Mouse (Mus musculus) megakaryocyte progenitor cell, adult 5-6 weeks (primary cell): ENCODE results near the gene Prss32. TPM values are rescaled to one million over a fixed set of nuclear protein-coding genes. Genes with fewer than 3 reads are reported as not detected.
A peak's percentile ranks its signal among the peaks of the same experiment; 100 is the strongest.
"Not testable (repeated sequence)": the region's sequence is repeated elsewhere in the genome, so short reads cannot be mapped to it uniquely, and the experiment has no call there.

Experiments
- ATAC-seq: replicated peaks from 2 replicates; pipeline ENCODE4 v1.8.0; 2016; ENCODE audit warnings: mild to moderate bottlenecking, moderate TSS enrichment, inconsistent platforms; ENCODE audit not compliant: poor library complexity
- total RNA-seq, 2 experiments: library from RNA; stranded (forward) in 1 of 2; stranded (reverse) in 1 of 2; fragments of 157-497, 149-512 nt in 1 of 2; fragments of 200-1000 nt in 1 of 2; gene quantifications; 2 replicates each; pipeline versions ENCODE4 v1.2.3 to v1.2.4; 2015 to 2017

The Prss32 gene
- total RNA-seq, 2 experiments from 2014 or later = not detected

DNA sequence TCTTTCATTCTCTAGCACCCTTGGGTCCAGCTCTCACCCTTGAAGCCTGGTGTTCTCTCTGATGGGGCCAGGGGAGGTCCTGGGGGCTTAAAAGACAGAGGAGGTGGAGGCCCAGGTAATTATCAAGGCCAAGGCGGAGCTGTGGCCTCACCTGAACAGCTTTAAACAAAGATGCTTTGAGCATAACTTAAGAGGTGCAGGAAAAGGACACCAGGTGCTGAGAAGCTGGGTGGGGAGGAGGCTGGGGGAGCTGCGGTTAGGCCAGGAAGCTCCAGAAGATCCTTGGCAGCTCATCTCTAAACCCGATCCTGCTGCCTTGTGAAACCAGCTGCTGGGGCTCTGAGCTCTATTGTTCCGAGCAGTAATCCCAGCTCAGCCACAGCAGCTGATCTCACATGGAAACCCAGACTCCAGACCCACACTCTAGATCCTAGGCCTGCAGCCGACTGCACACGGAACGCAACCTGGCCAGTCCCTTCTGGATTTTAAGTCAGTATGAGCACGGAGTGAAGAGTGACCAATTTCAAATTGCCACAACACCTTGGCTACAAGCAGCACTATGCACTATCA, 7.6 kb upstream of the Prss32 start, which contains the start of gene Prss33:
Gene Prss33, minus strand, starts transcription at position 51 of the 570 bp plus-strand sequence.
- no peak for ATAC-seq

DNA sequence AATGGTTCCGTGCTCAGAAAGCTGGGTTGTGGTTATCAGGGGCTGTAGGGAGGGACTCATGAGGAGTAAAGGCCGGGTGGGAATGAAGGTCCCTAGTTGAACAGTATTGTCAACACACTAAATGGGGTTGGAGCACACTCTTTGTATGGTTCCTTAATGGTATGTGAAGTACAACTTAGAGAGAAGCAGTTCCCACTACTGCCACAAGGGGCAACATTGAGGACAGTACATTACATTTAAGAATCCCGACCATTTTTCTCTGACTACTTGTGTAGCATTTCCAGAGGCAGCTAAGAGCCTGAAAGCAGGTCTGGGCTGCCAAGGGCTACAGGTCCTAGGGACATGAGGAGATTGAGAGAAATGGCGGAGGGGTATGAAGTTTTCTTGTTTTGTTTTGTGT, 2.5 kb upstream of the Prss32 start:
- ATAC-seq = peak; percentile 86

DNA sequence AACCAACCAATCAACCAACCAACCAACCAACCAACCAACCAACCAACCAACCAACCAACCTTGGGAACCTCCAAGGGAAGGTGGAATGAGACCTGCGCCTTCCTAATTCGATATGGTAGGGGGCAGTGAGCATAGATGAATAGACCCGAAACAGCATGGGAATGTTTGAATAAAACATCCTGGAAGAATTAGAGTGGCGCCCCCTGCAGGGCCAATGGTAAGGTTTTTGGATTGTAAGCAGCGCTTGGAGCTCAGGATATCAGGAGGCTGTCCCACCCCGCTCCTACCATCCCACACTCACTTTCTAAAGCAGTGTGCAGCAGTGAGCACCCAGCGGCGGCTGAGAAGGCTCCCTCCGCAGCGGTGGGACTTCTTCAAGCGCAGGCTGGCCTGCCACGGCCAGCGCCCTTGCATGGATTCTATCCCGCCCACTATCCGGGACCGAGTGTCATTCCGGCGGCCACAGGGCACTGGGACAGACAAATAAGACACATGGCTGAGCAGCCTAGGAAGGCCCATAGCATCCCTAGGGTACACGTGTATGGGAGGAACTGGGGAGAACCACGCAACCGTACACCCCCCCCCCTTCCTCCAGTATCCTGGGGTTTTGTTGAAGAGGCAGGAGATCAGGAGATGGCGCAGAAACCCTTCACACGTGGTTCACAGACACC, 379 bp upstream of the Prss32 start:
- no peak for ATAC-seq

DNA sequence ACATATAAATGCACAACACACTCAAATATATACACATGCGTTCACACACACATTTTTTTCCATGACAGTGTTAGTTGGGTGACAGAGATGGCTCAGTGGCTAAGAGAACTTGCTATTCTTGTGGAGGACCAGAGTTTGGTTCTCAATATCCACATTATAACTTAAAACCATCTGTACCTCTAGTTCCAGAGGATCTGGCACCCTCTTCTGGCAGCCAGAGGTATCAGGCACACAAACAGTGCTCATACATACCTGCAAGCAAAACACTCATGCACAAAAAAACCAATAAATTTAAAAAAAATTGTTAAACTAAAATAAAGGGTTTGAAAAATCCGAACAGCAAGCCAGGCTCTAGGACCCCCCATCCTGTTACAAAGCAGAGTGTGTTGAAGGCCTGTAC, 6.4 kb downstream of the Prss32 start:
- 0 out of 2 replicates have a peak, but pooled peaks have one; percentile 49 for ATAC-seq

DNA sequence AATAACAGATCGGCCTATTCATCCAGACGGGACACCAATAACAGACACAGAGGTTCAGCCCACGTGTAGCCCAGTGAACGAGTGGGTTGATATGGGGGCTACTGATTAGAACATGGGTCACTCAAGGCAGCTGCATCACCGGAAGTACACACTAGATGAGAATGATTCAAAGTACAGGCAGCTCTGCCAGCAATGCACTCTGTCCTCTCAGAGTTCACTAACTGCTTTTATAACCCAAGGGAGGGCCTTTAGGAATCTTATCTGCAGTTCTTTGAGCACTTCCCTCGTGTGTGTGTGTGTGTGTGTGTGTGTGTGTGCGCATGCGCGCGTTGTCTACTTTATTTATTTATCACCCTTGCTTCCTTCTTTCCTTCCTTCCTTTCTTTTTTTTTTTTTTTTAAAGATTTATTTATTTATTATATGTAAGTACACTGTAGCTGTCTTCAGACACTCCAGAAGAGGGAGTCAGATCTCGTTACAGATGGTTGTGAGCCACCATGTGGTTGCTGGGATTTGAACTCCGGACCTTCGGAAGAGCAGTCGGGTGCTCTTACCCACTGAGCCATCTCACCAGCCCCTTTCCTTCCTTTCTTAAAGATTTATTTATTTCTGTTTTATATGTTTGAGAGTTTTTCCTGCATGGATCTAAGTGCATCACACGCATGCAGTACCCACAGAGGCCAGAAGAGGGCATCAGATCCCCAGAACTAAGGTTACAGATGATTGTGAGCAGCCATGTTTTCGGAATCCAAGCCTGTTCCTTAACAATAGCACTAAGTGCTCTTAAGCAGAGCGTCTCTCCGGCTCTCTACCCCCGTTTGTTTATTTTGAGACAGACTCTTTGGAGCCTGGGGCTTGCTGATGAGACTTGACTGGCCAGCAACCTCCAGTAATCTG, 7.4 kb downstream of the Prss32 start:
- ATAC-seq = peak; percentile 75

DNA sequence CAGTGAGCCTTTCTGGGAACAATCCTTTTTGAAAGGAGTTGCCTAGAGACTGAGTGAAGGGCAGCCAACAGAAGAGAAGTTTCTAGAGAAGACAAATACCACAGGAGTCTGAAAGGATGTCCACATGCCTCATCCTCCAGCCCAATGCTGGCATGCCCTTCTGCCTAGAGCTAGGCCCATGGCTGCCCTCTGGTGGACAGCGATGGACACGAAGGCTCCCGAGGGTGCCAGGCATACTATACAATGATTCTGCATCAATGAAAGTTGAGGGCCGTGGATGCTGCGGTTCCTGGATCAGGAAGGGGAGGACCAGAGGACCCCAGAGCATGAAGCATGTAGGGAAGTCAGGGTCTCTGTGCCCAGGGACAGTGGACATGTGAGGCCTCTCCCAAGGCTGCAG, 9.6 kb downstream of the Prss32 start:
- peak; percentile 86 for ATAC-seq

DNA sequence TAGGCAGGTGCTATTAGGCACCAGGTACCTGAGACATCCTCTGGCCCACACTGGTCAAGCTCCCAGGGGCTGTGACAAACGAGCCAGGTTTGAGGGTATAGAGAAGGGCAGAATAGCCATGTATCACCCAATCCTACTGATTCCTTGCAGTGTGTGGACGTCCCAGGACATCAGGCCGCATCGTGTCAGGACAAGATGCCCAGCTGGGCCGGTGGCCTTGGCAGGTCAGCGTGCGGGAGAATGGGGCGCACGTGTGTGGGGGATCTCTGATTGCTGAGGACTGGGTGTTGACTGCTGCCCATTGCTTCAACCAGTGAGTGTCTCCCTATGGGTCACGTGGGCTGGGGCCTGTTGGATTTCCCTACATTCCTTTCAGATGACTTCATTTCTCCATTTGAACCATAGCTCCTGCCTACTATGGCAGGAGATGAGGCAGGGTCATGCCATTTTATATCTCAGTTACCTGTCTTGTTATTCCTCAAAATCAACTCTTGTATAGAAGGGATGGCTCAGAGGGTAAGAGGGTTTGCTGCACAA, 10.6 kb downstream of the Prss32 start:
- no peak for ATAC-seq

DNA sequence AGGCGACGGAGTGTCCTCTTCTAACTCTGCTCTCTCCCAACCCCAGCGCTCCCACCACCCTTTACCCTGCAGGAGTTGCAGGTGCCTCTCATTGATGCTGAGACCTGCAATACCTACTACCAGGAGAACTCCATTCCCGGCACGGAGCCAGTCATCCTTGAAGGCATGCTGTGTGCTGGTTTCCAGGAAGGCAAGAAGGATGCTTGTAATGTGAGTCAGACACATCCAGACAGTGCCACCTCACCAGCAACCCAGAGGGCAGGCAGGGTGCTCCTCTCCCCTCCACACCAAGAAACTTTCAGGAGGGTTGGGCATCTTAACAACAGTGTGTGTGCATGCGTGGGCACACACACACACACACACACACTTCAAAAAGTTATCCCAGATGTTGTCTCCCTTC, 13.5 kb downstream of the Prss32 start:
- ATAC-seq = no peak

DNA sequence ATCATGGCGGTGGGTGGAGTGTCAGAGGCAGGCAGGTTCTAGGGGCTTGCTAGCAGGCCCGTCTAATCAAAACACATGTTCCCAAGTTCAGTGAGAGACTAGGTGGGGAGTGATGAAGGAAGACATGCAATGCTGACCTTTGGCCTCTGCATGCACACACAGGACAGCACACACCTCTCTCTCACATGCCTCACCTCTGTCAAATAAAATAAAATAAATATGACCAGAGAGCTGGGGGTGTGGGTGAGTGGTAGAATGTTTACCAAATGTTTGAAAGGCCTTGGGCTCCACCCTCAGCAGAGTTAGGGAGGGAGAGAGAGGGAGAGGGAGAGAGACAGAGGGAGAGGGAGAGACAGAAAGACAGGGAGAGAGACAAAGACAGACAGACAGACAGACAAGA, 14.3 kb downstream of the Prss32 start:
- ATAC-seq = no peak

DNA sequence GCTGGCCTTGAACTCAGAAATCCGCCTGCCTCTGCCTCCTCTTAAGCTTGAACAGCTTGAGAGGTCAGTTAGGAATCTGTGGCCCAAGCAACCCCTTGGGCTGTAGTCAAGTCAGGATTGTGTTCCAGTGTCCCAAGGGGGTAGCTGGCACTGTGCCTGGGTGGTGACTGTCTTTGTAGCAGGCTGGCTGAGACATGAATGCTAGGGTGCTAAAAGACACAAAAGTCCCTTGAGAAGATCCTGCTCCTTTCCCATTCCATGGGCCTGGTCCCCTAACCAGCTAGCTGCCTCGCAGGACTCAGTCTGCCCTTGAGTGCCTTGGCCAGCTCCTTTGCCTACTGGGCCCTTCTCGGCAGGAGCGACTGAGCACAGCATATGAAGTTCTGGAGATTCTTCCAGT, 19.3 kb downstream of the Prss32 start:
- ATAC-seq = no peak

DNA sequence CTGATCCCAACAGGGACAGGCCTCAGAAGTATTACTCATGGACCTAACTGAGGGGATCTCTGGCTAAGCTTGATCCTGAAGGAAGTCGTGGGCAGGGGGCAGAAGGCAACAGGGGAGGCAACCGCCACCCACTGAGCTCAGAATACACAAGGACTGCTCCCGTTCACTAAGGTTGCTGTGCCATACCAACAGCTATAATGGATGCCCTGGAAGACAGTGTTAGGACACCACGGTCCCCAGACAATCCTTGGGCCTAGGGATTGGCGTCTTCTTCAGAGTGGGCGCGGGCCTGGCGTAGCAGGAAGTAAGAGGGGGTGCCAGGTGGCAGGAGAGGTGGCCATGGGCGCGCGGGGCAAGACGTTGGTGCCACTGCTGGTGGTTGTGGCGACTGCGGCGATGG, 24.1 kb downstream of the Prss32 start, which contains the start of gene Prss21:
Gene Prss21, plus strand, starts transcription at position 301 of the 400 bp plus-strand sequence.
- no peak for ATAC-seq

DNA sequence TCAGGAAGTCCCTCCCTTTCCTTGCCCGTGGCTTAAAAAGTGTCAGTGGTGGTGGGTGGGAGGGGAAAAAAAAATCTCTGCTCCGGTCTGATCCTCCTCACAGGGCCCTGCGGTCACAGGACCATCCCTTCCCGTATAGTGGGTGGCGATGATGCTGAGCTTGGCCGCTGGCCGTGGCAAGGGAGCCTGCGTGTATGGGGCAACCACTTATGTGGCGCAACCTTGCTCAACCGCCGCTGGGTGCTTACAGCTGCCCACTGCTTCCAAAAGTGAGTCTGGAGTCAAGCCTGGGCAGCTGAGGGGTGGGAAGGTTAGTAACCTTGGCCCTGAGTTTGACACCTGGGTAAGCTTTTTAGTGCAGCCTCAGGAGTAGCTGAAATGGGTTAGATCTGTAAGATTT, 24.9 kb downstream of the Prss32 start:
- ATAC-seq = peak; percentile 99

DNA sequence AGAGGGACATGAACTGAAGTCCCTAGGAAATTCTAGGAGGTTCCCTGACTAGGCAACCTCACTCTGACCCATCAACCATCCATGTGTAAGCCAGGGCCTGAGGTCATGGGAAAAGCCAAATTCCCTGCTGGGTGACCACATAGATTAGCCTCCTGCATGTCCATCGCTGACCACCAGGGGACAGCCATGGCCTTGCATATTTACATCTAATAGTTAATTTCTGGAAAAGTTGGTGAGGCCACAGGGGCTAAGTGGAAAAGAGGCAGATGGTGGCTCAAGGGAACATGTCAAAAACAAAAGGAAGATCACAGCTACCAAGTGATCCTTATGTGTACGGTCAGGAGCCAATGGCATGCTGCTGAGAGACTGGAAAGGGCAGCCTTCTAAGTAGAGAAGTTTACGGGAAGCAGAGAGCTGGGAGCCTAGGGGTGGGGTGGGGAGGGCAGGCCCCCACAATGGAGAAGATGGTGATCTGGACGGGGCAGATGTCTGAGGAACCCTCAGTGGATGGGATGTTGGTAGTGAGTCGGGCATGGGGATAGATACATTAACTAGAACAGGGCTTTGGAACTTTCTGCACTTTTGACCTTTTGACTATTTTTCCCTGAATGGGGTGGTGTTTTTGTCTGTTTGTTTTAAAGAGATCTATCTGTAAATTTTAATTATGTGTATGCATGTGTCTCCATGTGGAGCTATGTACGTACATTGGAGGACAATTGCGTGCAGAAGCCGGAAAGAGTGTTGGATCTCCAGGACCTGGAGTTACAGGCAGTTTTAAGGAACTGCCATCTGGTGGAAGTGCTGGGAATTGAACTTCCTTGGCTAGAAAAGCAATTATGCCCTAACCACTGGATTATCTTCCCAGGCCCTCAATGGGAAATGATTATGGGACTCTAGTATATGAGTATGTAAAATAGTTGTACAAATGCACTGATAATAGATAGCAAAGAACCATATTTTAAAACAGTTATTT, 30.5 kb downstream of the Prss32 start:
- ATAC-seq = peak; percentile 73

DNA sequence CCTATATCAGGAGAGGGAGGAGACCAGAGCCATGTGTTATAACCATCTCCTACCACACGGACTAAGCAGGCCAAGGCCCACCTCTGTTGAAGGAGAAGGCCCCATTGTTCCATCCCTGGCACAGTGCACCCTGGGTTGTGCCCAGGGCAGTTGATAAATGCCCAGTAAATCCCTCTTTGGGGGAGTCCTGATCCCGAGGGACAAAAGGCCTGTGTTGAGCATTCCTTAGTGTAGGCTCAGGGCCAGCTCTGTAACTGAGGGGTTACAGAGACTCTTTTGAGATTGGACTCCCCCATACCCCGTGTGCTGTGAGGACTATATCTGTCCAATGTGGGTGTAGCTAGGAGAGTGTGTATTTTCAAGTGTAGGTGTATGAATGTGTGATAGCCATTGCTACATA, 33.1 kb downstream of the Prss32 start:
- no peak for ATAC-seq

DNA sequence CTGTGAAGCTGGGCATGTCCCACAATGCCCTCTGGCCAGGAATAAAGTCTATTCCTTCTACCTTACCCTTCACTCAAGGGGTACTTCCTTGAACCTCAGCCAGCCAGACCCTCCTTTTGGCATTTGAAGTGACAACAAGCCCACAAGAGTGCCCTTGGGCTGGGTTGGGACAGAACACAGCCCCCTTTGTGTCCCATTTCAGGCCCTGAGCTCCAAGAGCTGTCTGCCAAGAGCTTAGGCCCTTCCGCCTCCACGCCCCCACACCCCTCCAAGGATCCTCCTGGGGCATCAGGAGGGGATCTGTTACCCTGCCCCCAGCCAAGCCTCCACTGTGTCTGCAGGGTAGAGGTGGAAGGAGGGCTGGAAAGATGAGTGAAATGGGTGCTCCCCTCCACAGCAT, 33.5 kb downstream of the Prss32 start:
- no peak for ATAC-seq

DNA sequence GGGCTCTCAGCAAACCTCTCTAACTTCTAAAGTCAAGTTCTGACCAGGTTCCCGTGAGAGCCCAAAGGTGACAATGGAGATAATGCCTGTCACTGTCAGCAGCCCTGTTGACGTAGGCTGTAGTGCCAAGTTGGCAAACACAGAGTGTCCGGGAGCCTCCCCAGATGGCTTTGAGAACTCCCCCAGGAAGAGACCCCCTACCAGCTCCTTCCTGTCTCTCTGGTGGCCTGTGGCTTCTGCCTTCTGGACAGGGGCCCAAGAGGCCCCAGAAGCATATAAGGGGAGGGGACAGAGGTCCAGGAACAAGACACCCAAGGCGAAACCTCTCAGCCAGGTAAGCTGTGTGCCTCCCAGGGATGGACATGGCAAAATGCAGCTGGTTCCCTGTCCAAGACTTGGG, 36.9 kb downstream of the Prss32 start, which contains the start of the genes Dcpp1 and Dcpp2:
Gene Dcpp1, plus strand, starts transcription at position 301 of the 400 bp plus-strand sequence.
Gene Dcpp2, plus strand, starts transcription at position 305 of the 400 bp plus-strand sequence.
- ATAC-seq = not testable (repeated sequence)
